Mouse (Mus musculus): Measurements from ENCODE around the gene Slit2. TPM values are rescaled to one million over a fixed set of nuclear protein-coding genes. Genes with fewer than 3 reads are reported as not detected.

Gene Slit2
- total RNA-seq, 4 experiments from 2014 or later: 13.0 to 18.6 (median 15.4) TPM

DNA sequence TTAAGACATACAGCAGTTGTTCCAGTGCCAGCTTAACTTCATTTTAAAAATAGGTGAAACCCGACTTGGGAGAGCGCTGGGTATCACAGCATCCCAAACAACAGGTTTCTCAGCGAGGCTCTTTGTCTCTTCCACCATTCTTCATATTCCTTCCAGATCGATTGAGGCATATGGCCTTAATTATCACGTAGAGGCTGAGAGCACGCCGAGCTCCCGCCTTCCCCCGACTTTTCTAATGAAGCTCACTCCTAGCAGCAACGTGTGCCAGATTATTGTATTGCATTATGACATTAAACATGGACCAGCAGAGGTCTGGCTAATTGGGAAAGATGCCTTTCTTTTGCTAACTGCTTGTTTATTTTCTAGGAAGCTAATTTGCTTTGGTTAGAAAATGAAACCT lies 75.7 kb downstream of the Slit2 start:
- DNase-seq: no peak

DNA sequence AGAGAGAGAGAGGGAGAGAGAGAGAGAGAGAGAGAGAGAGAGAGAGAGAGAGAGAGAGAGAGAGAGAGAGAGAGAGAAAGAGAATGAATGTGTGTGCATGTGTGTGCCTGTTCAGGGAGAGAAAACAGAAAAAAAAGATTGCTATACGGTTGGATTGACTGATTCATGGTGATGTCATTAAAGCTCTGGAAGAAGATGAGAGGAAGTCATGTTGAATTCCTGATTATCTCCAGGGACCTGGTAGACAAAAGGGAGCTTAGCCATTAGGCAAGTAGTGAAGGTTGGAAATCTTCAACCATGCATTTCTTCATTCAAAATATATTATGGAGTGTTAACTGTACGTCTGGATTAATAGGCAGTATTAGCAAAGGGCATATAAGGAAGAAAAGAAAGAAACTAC lies 77.8 kb downstream of the Slit2 start:
- no peak for DNase-seq

DNA sequence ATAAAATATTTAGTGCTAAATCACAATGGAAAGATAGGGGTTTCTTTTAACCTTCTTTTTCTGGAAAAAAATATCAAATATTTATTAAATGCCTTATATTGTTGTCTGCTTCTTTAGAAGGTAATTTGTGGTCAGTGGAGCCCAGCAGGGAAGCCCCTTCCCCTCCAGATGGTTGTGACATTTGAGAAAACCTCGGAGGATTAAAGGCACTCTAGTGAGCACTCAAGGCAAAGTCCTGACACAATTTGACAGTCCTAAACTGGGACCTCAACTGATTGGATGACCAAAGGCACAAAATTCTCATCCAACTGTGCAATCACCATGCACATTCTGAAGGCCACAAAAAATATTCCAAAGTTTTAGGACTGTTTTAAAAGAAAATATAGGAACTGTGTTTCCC lies 95.8 kb downstream of the Slit2 start:
- no peak for DNase-seq

DNA sequence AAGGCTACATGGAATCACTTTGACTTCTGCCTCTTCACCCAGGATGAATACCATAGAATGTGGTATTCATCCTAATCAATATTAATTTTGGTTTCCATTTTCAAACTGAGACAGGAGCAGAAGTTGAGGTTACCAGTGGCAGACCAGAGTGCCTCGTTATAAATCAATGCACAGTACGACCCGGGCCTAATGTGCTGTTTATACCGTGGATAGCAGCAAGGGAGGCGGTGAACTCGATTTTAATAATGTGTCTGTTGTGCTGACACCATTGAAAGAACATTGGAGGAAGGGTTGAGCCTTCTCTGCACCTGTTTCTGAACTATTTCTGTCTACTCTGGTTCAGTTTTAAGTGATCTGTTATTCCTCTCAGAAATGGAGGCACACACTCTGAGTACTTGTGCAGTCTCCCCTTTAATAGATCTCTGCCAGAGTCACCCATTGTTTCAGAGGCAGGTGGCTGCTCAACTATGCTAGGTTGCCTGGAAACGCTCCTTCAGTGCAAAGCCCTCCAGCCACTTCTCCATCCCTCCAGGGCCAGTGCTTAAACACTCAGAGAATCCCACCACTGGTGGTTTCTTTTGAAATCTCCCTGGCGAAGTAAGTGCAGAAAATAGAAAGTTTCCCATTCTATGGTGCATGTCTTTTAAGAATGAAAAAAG lies 98.4 kb downstream of the Slit2 start:
- DNase-seq: no peak

DNA sequence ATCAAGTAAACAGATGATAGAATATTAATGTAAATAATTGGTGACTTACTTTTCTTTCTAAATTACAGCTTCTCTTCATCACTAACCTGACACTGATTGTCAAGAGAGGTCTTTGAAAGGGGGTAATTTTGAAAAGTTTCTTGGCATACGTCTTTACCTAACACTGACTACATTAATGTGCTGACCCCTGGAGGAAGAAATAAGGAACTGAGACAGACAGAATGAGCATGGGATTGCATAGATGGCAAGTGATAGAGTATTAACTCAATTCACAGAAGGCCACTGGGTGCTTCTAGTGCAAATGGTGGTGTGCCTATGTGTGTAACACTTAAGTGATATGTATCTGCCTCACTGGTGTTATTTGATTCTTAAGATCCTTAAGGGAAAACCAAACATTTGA lies 130.5 kb downstream of the Slit2 start:
- DNase-seq: no peak

DNA sequence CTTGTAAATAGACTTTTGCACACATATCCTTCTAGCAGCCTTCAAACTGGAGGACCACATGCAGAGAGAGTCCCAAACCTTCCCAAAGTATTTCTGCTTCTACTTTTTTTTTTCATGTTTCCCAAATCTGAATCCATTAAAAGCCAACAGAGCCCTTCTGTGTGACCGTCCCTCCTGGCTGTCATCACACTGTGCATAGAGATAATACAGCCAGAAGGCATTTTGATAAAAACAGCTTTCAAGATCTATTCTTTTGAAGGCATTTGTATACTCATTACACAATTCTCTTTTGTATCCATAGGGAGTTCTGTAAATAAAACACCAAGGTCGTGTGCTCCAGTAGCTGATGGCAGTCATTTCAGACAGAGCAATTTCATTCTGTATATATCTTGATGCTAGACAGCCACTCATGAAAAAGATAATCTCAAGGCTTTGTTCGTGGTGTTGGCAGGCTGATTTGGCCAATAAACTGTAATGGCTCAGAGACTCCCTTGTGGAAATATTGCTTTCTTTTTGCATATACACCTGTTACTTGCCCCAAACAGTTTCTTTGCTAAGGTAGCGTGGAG lies 132.1 kb downstream of the Slit2 start:
- no peak for DNase-seq

DNA sequence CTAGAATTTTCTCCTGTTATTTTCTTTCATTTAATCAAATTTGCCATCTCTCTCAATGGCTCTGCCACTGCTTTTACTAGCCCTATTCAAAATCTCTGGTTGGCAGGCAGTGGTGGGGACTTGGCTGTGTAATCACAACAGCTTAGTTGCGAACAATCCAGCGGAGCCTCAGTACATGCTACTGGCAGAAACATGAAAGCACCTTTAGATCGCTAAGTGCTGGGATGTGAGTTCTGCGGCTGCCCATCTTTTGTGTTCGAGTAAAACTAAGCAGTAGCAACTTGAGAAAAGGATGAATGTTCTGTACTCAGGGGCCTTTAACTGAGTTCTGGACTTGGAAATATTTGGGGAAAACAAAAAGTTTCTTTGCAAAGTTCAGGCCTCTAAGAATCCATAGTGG lies 139.7 kb downstream of the Slit2 start:
- no peak for DNase-seq

DNA sequence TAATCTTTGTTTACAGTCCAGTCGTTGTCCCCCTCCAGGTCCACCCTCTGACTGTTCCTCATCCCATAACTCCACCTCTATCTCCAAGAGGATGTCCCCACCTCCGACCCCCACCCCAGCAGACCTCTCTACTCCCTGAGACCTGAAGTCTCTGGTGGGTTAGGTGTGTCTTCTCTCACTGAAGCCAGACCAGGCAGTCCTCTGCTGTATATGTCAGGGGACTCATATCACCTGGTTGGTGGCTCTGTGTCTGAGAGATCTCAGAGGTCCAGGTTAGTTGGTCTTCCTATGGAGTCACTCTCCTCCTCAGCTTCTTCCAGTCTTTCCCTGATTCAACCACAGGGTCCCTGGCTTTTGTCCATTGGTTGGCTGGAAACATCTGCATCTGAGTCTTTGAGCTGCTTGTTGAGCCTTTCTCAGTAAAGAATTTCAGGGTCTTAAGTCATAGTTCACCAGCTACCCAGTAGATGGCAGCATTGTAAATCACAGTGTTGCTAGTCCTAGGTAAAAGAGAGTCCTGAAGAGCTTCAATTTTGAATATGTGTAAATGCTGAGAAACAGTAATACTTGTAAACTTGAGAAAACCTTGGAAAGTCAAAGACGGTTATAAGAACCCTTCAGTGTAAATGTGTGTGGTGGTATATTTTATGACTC lies 143.0 kb downstream of the Slit2 start:
- DNase-seq: no peak

DNA sequence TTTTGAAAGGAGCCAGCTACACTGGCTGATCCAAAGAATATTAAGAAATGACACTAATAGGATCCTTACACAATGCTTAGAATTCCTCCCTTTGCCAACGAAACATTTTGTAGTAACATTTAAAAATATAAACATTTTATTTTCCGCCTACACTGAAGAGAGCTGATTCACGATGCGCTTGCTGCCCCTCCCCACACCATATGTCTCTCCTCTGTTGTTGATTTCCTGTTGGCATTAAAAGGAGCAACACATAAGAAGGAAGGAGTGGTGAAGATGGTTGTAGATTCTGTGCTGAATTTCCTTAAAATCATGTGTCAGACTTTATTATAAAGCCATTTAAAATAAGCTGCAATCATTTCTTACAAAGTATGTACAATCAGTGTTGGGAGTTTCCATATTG lies 147.0 kb downstream of the Slit2 start:
- no peak for DNase-seq

DNA sequence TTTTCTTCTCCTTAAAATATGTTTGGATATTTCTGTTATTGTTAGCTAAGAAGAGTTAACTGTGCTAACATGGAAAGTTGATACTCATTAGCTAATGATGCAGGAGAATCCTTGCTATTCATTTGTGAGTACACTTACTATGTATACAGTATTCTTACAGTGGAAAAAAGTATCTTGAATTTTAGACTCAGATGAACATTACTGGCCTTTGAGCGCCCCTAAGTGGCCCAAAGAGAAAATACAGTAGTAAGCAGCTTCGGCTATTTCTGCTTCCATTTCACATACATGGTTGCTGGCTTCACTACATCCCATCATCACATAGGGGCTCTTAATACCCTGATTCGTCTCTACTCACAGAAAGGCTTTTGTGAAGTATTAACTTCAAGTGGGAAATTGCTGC lies 153.6 kb downstream of the Slit2 start:
- DNase-seq: no peak

DNA sequence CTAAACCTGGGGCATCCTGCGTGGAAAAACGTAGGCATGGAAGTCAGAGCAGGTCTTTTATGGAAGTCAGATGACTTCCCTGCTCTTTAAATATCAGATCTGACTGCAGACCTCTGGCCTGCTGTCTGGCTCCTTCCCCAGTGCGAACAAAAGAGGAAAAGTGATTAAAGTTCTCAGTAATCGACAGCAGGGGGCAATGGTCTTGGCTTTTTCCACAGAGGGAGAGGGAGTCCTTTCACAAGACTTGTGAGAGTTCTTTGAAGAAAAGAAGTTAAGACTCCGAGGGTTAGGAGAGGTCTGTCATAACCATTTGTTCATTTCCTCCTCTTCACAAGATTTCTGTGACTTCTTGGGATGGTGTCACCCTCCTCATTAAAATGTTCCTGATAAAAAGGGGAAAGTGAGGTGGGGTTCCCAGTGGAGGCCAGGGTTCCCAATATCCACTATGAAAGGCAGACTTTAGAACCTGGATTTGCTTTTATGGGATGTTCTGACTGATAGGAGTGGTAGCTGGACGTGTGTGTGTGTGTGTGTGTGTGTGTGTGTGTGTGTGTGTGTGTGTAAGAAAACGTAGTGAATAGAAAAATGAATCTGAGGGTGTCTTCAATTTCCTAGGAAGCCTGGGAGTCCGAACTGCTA lies 156.0 kb downstream of the Slit2 start:
- no peak for DNase-seq

DNA sequence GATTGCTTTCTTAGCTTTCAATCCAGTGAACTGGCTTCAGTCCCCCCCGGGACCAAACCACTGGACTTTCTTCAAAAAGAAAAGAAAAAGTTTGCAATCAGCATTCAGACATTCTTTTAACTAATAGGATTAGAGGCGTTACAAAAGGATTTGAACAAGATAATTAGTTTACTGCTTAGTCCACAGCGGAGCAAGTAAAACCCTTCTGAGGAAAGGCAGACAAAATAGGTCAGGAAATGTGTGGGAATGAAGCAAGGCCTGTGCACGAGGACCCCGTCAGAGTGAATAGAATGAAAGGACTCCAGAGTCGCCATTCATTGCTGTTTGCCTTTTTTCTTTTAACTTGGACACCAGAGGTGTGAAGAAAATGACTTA lies 156.5 kb downstream of the Slit2 start:
- DNase-seq: no peak

DNA sequence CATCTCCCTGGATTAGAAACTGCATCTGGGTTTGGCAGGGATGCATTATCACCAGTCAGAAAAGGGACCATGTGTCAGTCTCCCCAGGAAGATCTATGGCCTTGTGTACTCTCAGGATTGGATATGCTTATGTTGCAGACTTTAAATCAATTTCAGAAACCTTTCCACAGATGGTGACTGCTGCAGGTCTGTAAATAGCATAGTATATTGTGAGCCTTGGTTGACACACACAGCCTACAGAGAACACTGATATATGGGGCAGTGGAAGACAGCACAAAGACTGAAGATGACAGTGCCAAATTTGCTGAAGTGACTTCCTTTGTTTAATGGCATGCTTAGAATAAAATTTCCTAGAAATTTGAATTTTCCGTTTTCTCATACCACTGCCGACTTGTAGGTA lies 163.1 kb downstream of the Slit2 start:
- no peak for DNase-seq

DNA sequence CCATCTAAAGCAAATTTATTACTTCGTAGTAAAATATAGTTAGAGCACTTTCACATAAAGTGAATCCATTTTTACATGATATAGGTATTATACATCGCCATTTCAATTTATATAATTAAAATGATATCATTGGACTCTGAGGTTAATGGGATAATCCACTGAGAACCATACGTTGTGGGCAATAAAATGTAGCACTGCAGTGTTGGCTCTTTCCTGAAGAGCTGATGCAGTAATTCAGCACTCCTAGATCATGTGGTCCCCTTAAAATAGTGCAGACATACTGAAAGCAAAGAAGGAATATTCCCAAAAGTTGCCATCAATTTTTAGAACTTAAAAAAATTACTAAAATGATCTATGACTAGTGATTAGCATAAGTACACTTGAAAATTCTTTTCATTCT lies 177.9 kb downstream of the Slit2 start:
- no peak for DNase-seq

DNA sequence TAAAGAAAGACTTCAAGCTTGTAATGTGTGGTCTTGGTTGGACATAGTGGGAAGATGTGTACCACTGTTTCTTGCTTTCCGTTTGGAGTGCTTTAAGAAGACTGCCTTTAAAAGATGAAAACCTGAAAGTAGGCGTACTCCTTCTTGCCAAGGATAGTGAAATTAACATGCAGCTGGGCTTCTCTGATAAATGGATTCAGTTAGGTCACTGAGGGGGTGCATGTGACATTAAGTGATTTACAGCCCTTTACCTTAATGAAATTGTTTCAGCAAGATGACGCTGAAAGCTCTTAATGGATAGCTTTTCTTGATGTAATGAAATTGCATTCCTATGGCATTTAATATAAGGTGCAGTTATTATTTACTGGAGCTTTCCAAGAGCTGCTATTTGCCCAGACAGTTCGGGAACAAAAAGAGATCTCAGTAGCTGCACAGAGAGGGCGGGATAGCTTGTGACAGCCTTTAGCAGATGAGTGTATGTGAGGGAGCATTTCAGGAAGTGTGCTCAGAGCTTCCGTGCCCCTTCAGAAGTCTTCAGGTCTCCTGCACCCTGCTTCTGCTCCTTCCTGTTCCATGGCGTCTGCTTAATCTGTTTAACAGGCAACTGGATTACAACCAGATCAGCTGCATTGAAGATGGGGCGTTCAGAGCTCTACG lies 198.8 kb downstream of the Slit2 start:
- no peak for DNase-seq

DNA sequence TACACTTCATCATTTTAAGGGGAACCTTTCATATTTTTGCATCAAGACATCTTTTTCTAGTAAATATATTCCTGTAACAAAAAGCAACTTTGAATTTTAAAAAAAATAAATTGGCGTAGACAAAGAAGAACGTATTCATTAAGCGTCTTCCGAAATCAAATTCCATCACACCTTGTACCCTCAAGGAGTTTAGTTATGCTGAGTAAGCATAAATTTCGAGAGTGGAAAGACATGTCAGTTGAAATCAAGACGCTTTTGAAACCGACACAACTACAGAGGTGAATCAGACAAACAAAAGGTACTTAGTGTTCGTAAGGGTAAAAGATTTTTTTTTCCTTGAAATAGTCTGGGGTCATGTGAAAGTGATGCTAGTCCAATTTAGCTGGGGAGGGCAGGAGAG lies 201.4 kb downstream of the Slit2 start:
- DNase-seq: no peak

DNA sequence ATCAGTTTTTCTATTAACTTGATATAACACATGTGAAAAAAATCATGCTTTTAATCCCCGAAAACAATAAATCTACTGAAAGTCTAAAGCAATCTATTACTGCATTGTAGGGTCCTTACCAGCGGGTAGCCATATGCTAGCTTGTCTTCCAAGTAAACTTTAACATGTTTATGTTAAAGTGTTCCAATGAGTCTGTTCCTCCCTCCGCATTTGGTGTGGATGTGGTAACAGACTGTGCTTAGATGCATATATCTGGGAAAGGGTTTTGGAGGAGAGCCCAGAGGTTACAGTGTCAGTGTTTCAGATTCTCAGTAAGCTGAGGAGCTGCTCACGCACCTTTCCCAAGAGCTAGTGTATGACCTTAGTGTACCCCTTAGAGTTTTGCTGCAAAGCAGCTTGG lies 204.9 kb downstream of the Slit2 start:
- no peak for DNase-seq

DNA sequence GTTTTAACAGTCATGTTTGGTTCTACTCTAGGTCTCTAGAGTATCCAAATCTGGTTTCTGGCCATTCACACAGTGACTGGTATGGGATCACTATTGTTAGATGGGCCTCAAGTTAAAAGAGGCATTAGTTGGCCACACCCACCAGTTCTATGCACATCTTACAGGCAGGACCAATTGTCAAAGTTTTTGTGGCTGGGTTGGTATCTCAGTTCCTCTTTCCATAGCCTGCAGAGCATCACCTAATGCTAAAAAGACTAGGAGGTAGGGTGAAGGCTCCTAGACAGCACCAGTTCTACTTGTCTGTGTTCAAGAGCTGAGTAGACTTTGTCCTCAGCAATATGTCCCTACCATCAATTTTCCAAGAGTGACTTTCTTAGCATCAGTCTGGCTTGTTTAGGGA lies 216.4 kb downstream of the Slit2 start:
- DNase-seq: no peak

DNA sequence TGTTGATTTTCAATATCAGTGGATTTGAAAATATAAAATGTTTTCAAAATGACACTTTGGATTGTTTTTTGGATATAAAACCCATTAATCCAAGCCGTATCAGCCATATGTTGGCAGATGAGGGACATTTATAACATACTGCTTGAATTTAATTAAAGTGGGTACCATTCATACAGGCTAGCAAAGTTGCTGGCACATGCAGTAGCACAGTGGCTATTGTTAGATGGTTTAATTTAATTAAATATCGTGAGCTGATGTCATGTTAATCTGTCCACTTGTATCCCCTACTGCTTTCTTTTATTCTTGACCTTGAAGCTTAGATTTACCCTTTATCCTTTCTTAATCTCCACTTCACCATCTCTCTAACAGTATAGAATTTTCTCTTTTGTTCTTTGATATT lies 232.3 kb downstream of the Slit2 start:
- DNase-seq: no peak

DNA sequence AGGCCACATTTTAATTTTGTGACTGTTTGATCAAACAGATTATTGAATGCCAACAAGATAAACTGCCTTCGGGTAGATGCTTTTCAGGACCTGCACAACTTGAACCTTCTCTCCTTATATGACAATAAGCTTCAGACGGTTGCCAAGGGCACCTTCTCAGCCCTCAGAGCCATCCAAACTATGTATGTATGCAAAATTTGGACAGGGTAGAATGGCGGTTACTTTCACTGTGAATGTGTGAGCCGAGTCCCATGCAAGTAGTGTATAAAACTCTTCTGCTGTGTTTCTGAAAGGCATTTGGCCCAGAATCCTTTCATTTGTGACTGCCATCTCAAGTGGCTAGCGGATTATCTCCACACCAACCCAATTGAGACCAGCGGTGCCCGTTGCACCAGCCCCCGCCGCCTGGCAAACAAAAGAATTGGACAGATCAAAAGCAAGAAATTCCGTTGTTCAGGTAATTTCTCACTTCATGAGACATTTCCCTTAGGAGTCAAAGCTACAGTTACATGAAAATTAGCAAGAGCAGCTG lies 236.8 kb downstream of the Slit2 start:
- DNase-seq: no peak

DNA sequence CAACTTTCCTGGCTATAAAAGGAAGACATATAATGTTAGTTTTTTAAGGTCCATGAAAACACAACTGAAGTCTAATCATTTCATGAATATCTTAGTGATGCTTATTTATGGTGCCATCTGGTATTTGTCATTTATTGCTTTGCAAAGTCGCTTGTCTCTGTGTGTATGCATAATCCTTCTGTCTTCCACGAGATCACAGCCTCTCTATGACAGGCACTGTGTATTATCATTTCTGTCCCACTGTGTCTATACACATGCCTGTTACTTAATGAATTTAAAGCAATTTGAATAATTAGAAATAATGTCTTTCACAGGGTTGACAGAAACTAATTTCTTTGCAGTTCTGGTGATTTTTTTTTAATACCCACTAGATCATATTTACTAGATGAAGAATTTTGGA lies 242.6 kb downstream of the Slit2 start:
- no peak for DNase-seq

DNA sequence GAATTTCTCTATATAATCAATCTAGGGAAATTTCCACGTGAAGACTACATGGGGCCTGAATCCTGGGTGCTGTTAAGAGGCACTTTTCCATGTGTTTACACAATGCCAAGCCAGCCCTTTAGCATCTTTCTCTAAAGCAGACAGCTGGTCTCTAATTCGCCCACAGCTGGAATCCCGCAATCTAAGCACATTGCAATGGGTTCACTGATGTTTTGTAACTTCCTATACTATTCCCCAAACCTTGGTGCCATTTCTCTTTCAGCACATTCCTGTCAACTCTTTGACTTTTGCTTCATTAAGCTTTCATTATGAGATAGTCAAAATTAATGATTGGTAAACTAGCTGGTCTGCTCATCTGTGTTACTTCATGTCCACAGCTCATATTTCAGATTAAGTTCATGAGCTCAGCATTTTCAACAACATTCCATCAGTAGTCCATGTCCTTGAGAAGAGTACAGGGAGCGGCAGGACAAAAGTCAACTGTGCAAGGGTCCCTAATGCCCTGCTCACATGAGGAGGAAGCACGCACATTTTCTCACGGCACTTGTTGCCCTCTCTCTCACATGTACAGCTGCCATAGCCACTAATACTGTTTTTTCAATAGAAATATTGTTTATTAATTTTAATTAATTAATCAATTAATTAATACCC lies 247.6 kb downstream of the Slit2 start:
- no peak for DNase-seq

DNA sequence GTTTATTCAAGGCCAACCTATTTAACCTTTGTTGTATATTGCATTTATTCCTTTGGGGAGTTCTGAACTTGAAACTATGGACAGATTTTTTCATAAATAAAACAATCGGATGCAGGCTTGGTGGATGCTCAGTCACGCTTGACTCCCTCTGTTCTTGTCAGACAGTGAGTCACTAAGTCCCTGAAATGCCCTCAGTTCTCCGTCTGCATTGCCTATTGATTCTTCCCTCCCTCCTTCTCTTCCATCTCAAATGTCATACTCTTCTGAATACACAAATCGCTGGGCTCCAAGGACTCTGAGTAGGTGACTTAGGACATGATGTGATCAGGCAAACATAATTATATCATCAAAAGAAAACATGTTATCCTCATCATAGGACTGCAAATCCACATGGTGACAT lies 251.8 kb downstream of the Slit2 start:
- no peak for DNase-seq
